Mouse (Mus musculus): ENCODE measurements around the gene Dnajb14. TPM values are rescaled to one million over a fixed set of nuclear protein-coding genes. Genes with fewer than 3 reads are reported as not detected.

The Dnajb14 gene
- polyA plus RNA-seq, 1 experiment from 2014 or later, result 10.6 TPM

DNA sequence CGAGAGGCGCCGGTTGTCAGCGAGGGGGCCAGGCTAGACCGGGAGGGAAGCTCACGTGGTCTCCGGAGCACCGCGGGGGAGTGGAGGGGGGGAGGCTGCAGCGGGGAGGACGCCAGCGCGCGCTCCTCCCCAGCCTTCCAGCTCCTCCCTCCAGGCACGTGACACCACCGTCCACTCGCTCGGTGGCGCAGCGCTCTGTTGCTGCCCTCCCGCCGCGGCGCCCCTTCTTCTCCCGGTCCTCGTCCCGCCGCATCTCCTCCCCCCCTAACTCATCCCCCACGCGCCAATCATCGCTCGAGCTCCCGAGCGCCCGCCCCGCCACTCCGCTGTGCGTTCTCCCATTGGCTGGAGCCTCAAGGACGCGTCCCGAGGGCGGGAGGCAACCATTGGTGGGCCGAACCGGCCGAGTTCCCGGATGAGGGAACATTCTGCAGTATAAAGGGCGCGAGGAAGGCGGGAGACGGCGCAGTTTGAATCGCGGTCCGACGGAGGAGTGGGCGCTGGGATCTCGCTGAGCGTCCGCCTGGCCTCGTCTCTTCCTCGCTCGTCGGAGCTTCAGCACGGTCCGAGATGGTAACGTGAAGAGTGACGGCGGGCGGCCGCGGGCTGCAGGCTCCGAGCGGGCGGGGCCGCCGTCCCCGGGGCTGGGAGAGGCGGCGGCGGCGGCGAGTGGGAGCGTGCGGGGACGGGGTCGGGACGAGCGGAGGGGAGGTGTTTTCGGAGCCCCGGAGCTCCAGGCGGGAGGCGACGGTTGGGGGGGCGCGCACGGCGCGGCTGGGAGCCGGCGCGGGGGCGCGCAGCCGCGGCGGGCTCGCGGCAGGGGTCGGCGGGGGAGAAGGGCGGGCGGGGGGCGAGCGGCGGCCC, 3.1 kb upstream of the Dnajb14 start, which contains the start of gene H2afz:
Gene H2afz, plus strand, starts transcription at position 364 of the 864 bp plus-strand sequence.
- Histone ChIP-seq H3K9me3 (no peaks in the 10 kb centered on the region), H3K27me3 (replicated peaks) (no peaks in the 10 kb centered on the region), H3K36me3 (no peaks in the 10 kb centered on the region), H3K9ac (peak within 1 kb of the TSS; percentile 90), H3K27ac (peak within 1 kb of the TSS; percentile 96), H3K4me2 (peak within 1 kb of the TSS; percentile 55), H3K4me3 (replicated peaks) (peak within 1 kb of the TSS; percentile 77), H3K4me1 (0 out of 2 replicates have a peak, but pooled peaks cover 10% of the 10 kb centered on the region)
- peak; percentile 94 for ATAC-seq (ENCODE audit: insufficient read depth, low FRiP score, low read depth)
- under 1% methylated on average over 69 of the region's 115 CpGs for WGBS

DNA sequence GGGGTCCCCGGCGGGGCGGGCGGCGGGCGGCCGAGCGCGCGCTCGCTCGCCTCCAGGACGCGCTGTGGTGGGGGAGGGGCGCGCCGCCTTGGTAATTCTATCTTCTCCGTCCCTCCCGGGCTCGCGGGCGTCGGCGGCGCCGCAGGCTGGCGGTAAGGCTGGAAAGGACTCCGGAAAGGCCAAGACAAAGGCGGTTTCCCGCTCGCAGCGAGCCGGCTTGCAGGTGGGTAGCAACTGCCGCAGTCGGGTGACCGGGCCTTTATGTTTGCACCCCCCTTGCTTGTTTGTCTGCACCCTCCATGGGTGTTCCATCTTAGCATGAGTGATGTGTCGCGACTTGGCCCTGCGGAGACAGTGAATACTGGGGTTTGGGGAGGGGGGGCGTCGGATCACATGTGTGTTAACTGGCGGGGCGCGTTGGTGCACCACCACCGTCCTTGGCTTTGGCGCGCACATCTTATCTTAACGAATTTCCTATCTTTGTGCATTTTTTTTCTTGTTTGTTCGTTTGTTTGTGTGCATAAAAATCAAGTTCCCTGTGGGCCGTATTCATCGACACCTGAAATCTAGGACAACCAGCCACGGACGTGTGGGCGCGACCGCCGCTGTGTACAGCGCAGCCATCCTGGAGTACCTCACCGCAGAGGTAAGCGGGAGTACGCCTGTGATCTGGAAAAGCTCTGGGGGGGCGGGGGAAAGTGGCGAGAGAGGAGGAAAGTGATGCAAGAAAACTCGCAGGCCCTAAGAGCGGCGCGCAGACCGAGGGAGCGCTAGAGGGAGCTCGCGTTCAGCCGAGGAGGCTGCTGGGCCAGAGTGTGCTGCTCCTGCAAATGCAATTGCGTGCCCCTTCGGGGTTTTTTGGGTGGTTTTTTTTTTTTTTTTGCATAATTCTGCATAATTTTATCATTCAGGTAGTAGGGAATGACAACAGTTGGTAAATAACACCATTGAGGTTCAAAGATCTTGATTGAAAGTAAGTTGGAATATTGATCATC, 2.2 kb upstream of the Dnajb14 start:
- peak overlapping the region; percentile 77 for H3K4me3 ChIP-seq (replicated peaks)
- H3K27ac ChIP-seq, result peak overlapping the region; percentile 96
- WGBS, result under 1% methylated on average over 74 of the region's 74 CpGs
- H3K4me1 ChIP-seq, result 0 out of 2 replicates have a peak, but pooled peaks cover 10% of the 10 kb centered on the region
- no peaks in the 10 kb centered on the region for H3K9me3 ChIP-seq
- peak overlapping the region; percentile 90 for H3K9ac ChIP-seq
- no peaks in the 10 kb centered on the region for H3K27me3 ChIP-seq (replicated peaks)
- peak overlapping the region; percentile 53 for H3K4me2 ChIP-seq
- H3K36me3 ChIP-seq, result no peaks in the 10 kb centered on the region
- peak; percentile 50 for ATAC-seq (ENCODE audit: insufficient read depth, low FRiP score, low read depth)

DNA sequence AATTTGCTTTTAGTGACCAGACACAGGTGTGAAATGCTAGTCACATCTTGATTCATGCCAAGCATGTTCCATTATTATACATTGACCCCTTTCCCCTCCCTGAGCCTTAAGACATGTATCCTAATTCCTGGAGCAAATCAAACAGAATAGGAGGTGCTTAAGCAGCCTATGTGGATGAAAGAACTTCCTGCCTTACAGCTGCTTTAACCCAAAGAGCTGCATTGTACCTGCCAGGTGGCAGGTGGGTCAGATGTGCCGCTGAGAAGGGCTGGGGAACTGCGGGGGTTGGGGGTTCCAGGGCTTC, 390 bp upstream of the Dnajb14 start:
- 0 out of 2 replicates have a peak, but pooled peaks cover 7% of the 10 kb centered on the region for H3K4me1 ChIP-seq
- peak overlapping the region; percentile 87 for H3K4me2 ChIP-seq
- no peaks in the 10 kb centered on the region for H3K27me3 ChIP-seq (replicated peaks)
- ATAC-seq (ENCODE audit: insufficient read depth, low FRiP score, low read depth), result no peak
- H3K36me3 ChIP-seq, result no peaks in the 10 kb centered on the region
- H3K9me3 ChIP-seq, result no peaks in the 10 kb centered on the region
- peak overlapping the region; percentile 95 for H3K9ac ChIP-seq
- WGBS, result 4% methylated on average over 2 of the region's 2 CpGs
- H3K27ac ChIP-seq, result peak overlapping the region; percentile 99
- peak overlapping the region; percentile 82 for H3K4me3 ChIP-seq (replicated peaks)

DNA sequence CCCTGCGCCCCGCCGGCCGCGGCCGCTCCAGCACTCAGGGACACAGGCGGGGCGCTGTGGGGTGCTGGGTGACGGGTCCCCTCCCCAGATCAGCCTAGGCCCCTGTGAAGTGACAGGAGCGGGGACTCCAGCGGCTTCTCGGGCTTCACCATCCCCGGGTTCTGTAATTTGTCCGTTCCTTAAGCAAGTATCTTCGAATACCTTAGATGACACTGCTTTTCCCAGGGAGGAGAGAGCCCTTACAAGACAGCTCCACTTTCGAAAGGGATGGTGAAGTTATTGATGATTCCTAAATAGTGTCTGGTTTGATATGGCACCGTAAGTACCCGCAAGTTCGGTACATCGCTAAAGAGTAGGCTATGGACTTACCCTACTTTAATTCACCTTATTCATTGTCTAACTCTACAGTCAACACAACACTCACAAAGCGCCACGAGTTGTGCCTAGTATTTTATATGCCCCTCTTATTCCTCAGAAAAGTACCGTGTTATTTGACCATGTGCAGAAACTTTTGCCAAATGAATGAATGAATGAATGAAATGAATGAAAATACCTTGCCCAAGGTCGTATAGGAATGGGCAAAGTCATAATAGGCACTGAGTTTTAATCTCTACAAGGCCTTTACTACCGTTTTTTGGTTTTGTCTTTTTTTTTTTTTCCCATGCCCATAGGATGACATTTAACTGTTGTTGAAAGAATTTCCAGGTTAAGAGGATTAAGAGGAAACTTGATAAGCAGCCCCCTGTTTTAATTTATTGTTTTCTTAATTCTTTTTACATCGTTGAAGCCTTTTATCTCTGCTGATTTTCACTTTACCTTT, 829 bp downstream of the Dnajb14 start:
- Histone ChIP-seq H3K27ac (peak overlapping the region; percentile 99), H3K9me3 (no peaks in the 10 kb centered on the region), H3K4me1 (0 out of 2 replicates have a peak, but pooled peaks cover 7% of the 10 kb centered on the region), H3K27me3 (replicated peaks) (no peaks in the 10 kb centered on the region), H3K4me2 (peak overlapping the region; percentile 87), H3K4me3 (replicated peaks) (peak overlapping the region; percentile 82), H3K9ac (peak overlapping the region; percentile 95), H3K36me3 (no peaks in the 10 kb centered on the region)
- no peak for ATAC-seq (ENCODE audit: insufficient read depth, low FRiP score, low read depth)
- WGBS, result 3% methylated on average over 25 of the region's 26 CpGs

DNA sequence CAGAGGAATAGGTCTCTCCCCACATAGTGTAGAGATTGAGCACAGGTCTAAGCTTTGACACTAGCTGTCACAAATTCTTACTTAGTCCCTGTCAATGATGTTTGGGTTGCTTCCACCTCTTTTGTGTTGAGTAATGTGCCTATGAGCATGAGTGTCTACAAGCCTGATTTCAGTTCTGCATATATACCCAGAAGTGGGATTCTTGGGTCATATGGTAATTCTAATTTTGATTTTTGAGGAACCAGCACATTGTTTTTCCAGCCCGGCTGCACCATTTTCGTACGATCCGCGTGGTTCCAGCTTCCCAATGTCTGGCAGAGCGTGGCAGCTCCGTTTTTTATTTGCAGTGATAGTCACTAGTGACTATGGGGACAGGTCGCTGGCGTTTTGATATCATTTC, 1.9 kb downstream of the Dnajb14 start:
- Histone ChIP-seq H3K4me2 (no peak overlapping the region), H3K4me1 (0 out of 2 replicates have a peak, but pooled peaks cover 7% of the 10 kb centered on the region), H3K27ac (no peak overlapping the region), H3K27me3 (replicated peaks) (no peaks in the 10 kb centered on the region), H3K9me3 (no peaks in the 10 kb centered on the region), H3K4me3 (replicated peaks) (no peak overlapping the region), H3K36me3 (no peaks in the 10 kb centered on the region), H3K9ac (no peak overlapping the region)
- ATAC-seq (ENCODE audit: insufficient read depth, low FRiP score, low read depth), result no peak
- WGBS, result 88% methylated on average over 9 of the region's 9 CpGs

DNA sequence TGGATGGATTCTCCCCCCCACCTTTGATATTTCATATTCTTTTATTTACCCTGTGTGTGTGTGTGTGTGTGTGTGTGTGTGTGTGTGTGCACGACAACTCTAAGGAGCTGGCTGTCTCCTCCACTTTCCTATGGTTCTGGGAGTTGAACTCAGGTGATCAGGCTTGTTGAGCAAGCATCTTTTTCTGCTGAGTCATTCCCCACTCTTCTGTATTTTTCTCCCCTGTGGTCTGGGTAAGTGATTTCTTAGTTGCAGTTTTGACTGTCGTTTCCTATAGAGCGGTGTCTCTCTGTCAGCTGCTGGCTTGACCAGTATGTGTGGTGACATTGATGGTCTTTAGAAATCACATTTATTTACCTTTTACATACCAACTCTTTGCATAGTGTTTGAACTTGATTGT, 11.8 kb downstream of the Dnajb14 start:
- Histone ChIP-seq H3K4me2 (no peak overlapping the region), H3K4me1 (no peaks in the 10 kb centered on the region), H3K36me3 (peaks cover 3% of the 10 kb centered on the region; the same call in 1 of the 2 replicates), H3K9me3 (no peaks in the 10 kb centered on the region), H3K9ac (no peak overlapping the region), H3K27ac (no peak overlapping the region), H3K4me3 (replicated peaks) (no peak overlapping the region), H3K27me3 (replicated peaks) (no peaks in the 10 kb centered on the region)
- ATAC-seq (ENCODE audit: insufficient read depth, low FRiP score, low read depth), result no peak
- WGBS, result 50% methylated on average over 3 of the region's 3 CpGs

DNA sequence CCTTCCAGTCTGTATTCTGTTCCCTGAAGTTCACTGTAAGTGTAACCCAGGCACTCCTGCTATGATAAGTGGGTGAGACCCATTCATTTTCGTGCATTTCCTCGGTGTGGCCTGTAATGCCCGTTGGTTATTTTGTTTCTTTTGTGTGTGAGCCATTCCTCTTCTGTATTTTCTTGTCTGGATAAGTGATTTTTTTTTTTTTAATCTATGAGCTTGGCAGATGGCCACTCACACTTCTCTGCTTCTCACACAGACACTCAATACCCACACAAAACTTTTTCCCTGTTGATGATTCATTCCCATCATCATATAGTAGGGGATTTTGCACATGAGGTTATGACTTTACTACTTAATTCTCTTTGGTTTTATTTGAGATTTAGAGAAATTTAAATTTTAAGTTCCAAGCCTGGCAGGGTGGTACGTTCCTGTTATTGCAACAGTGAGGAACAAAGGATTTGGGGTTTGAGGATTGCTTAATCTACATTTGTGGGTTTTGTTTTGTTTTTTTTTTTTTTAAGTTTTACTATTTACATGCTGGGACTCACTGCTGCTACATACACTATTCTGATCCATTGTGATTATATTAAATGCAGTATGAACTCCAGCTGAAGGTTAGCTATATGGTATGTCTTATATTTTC, 12.8 kb downstream of the Dnajb14 start:
- no peak overlapping the region for H3K27ac ChIP-seq
- peaks cover 3% of the 10 kb centered on the region; the same call in 1 of the 2 replicates for H3K36me3 ChIP-seq
- H3K27me3 ChIP-seq (replicated peaks), result no peaks in the 10 kb centered on the region
- no peaks in the 10 kb centered on the region for H3K9me3 ChIP-seq
- H3K4me1 ChIP-seq, result no peaks in the 10 kb centered on the region
- ATAC-seq (ENCODE audit: insufficient read depth, low FRiP score, low read depth), result no peak
- no peak overlapping the region for H3K9ac ChIP-seq
- WGBS, result 72% methylated on average over 4 of the region's 4 CpGs
- no peak overlapping the region for H3K4me3 ChIP-seq (replicated peaks)
- H3K4me2 ChIP-seq, result no peak overlapping the region

DNA sequence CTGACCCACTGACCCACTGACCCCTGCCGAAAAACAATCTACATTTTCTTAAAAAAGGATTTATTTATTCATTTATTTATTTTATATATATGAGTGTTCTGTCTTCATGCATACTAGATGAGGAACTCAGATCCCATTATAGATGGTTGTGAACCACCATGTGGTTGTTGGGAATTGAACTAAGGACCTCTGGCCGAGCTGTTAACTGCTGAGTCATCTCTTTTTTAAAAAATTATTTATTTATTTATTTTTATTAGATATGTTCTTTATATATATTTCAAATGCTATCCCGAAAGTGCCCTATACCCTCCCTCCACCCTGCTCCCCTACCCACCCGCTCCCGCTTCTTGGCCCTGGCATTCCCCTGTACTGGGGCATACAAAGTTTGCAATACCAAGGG, 13.6 kb downstream of the Dnajb14 start:
- Histone ChIP-seq H3K4me1 (no peaks in the 10 kb centered on the region), H3K4me3 (replicated peaks) (no peak overlapping the region), H3K27ac (no peak overlapping the region), H3K9me3 (no peaks in the 10 kb centered on the region), H3K9ac (no peak overlapping the region), H3K36me3 (peaks cover 3% of the 10 kb centered on the region; the same call in 1 of the 2 replicates), H3K27me3 (replicated peaks) (no peaks in the 10 kb centered on the region), H3K4me2 (no peak overlapping the region)
- 97% methylated on average over 5 of the region's 5 CpGs for WGBS
- no peak for ATAC-seq (ENCODE audit: insufficient read depth, low FRiP score, low read depth)

DNA sequence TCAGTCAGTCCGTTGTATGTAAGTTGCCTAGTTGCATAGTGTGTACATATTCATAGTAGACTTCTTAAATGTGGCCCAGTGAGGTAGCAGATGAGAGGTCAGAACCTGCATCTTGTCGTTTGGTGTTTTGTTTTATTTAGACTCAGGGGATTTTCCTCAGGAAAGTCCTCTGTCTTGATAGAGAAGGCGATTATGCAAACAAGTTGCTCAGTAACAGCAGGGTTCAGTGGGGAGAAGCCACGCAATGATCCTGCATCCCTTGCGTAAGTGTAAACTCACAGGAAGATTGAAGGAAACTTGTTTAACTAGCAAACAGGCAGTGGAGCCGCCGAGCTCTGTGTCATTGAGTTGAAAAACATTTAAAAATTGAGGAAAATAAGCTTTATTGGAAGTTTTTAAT, 20.5 kb downstream of the Dnajb14 start:
- no peak for ATAC-seq (ENCODE audit: insufficient read depth, low FRiP score, low read depth)
- Histone ChIP-seq H3K27me3 (replicated peaks) (no peaks in the 10 kb centered on the region), H3K27ac (no peak overlapping the region), H3K4me2 (no peak overlapping the region), H3K4me1 (no peaks in the 10 kb centered on the region), H3K36me3 (peaks cover 10% of the 10 kb centered on the region; the same call in 1 of the 2 replicates), H3K9ac (no peak overlapping the region), H3K4me3 (replicated peaks) (no peak overlapping the region), H3K9me3 (no peaks in the 10 kb centered on the region)
- 73% methylated on average over 7 of the region's 7 CpGs for WGBS

DNA sequence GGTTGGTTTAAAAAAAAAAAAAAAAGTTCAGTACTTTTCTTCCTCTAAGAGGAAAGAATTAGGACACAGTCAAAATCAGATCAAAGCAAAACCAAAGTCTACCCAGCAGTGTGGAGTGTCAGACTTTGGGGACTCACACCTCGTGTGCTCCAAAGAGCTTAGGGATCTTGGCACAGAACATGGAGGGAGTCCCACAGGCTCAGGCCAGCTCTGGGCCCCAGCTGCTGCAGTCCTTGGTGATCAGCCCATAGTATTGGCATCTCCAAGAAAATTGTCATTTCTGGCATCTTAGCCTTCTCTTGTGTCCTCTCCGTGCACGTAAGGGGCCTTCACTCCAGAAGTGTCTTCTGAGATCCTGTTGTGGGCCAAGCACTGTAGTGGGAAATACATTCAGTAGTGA, 23.6 kb downstream of the Dnajb14 start:
- Histone ChIP-seq H3K4me2 (no peak overlapping the region), H3K36me3 (peaks cover 19% of the 10 kb centered on the region), H3K27ac (no peak overlapping the region), H3K4me3 (replicated peaks) (no peak overlapping the region), H3K4me1 (no peaks in the 10 kb centered on the region), H3K27me3 (replicated peaks) (no peaks in the 10 kb centered on the region), H3K9me3 (no peaks in the 10 kb centered on the region), H3K9ac (no peak overlapping the region)
- WGBS, result 73% methylated on average over 3 of the region's 3 CpGs
- ATAC-seq (ENCODE audit: insufficient read depth, low FRiP score, low read depth), result no peak

DNA sequence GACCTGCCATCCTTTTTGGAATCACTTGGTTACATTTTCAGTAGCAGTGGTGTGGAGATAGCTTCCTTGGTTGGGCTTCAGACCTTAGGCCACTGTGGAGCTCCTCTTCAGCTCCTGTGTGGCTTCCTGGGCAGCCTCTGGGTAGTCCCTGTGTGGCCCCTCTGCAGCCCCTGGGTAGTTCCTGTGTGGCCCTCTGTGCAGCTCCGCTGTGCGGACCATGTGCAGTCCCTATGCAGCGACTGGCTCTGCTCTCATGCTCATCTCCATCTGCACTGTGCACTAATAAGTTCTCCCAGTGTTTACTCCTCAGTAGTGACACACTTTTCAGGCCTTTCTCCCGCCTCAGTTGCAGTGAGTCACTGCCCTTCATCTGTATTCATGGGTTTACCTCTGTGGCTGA, 24.6 kb downstream of the Dnajb14 start:
- Histone ChIP-seq H3K27ac (no peak overlapping the region), H3K4me2 (no peak overlapping the region), H3K36me3 (peaks cover 19% of the 10 kb centered on the region), H3K4me3 (replicated peaks) (no peak overlapping the region), H3K9me3 (no peaks in the 10 kb centered on the region), H3K27me3 (replicated peaks) (no peaks in the 10 kb centered on the region), H3K9ac (no peak overlapping the region), H3K4me1 (no peaks in the 10 kb centered on the region)
- no peak for ATAC-seq (ENCODE audit: insufficient read depth, low FRiP score, low read depth)
- 96% methylated on average over 4 of the region's 4 CpGs for WGBS

All from stomach, embryonic 15.5 days (tissue).